Mouse (Mus musculus): Measurements from ENCODE around the gene Ifi35. TPM values are rescaled to one million over a fixed set of nuclear protein-coding genes. Genes with fewer than 3 reads are reported as not detected.

Ifi35 gene
- polyA plus RNA-seq, 1 experiment from 2014 or later: 26.3 TPM

Small RNA genes lying within 50 kb of the gene (microRNA-seq; reads per million reads assigned to microRNA genes)
- gene Mir6929: not detected

Other genes starting within 250 kb of the Ifi35 start
- gene Ezh1, start 221.9 kb upstream of the Ifi35 start, polyA plus RNA-seq (2015; fragmentation: Nextera tagmentation; extraction: Ambion mirVana): 18.5 and 21.8 TPM in 2 replicates
- 95.8 and 106 TPM in 2 replicates for gene Ramp2, start 202.4 kb upstream of the Ifi35 start, polyA plus RNA-seq (2015; fragmentation: Nextera tagmentation; extraction: Ambion mirVana)
- gene Vps25, start 194.7 kb upstream of the Ifi35 start, polyA plus RNA-seq (2015; fragmentation: Nextera tagmentation; extraction: Ambion mirVana): 133 and 141 TPM in 2 replicates
- 23.5 and 28.0 TPM in 2 replicates for gene Wnk4, start 187.8 kb upstream of the Ifi35 start, polyA plus RNA-seq (2015; fragmentation: Nextera tagmentation; extraction: Ambion mirVana)
- gene Cntd1, start 169.4 kb upstream of the Ifi35 start, polyA plus RNA-seq (2015; fragmentation: Nextera tagmentation; extraction: Ambion mirVana): 0.70 and 1.2 TPM in 2 replicates
- gene Coa3, start 169.3 kb upstream of the Ifi35 start, polyA plus RNA-seq (2015; fragmentation: Nextera tagmentation; extraction: Ambion mirVana): 194 and 197 TPM in 2 replicates
- gene Becn1, start 146.1 kb upstream of the Ifi35 start, polyA plus RNA-seq (2015; fragmentation: Nextera tagmentation; extraction: Ambion mirVana): 143 and 147 TPM in 2 replicates
- gene Psme3, start 132.2 kb upstream of the Ifi35 start, polyA plus RNA-seq (2015; fragmentation: Nextera tagmentation; extraction: Ambion mirVana): 98.2 and 107 TPM in 2 replicates
- gene Aoc2, start 123.3 kb upstream of the Ifi35 start, polyA plus RNA-seq (2015; fragmentation: Nextera tagmentation; extraction: Ambion mirVana): 0.97 and 1.4 TPM in 2 replicates
- gene Aoc3, start 117.8 kb upstream of the Ifi35 start, polyA plus RNA-seq (2015; fragmentation: Nextera tagmentation; extraction: Ambion mirVana): 3.5 TPM in 2 replicates
- 0.09 and 0.15 TPM in 2 replicates for gene G6pc, start 80.8 kb upstream of the Ifi35 start, polyA plus RNA-seq (2015; fragmentation: Nextera tagmentation; extraction: Ambion mirVana)
- gene Aarsd1, start 30.8 kb upstream of the Ifi35 start, polyA plus RNA-seq (2015; fragmentation: Nextera tagmentation; extraction: Ambion mirVana): 57.6 and 58.0 TPM in 2 replicates
- gene Gm27029, start 23.6 kb upstream of the Ifi35 start, polyA plus RNA-seq (2015; fragmentation: Nextera tagmentation; extraction: Ambion mirVana): 7.5 and 10.8 TPM in 2 replicates
- gene Rundc1, start 23.3 kb upstream of the Ifi35 start, polyA plus RNA-seq (2015; fragmentation: Nextera tagmentation; extraction: Ambion mirVana): 17.6 and 19.0 TPM in 2 replicates
- gene Ptges3l, start 23.1 kb upstream of the Ifi35 start, polyA plus RNA-seq (2015; fragmentation: Nextera tagmentation; extraction: Ambion mirVana): 16.3 and 26.9 TPM in 2 replicates
- 241 and 276 TPM in 2 replicates for gene Rpl27, start 6.1 kb upstream of the Ifi35 start, polyA plus RNA-seq (2015; fragmentation: Nextera tagmentation; extraction: Ambion mirVana)
- gene Rnd2, start 16.6 kb downstream of the Ifi35 start, polyA plus RNA-seq (2015; fragmentation: Nextera tagmentation; extraction: Ambion mirVana): 10.7 and 11.9 TPM in 2 replicates
- gene Vat1, start 17.8 kb downstream of the Ifi35 start, polyA plus RNA-seq (2015; fragmentation: Nextera tagmentation; extraction: Ambion mirVana): 67.1 and 73.8 TPM in 2 replicates
- gene Brca1, start 103.5 kb downstream of the Ifi35 start, polyA plus RNA-seq (2015; fragmentation: Nextera tagmentation; extraction: Ambion mirVana): 8.3 and 9.2 TPM in 2 replicates
- 68.7 and 78.4 TPM in 2 replicates for gene Nbr1, start 103.7 kb downstream of the Ifi35 start, polyA plus RNA-seq (2015; fragmentation: Nextera tagmentation; extraction: Ambion mirVana)
- gene Tmem106a, start 133.8 kb downstream of the Ifi35 start, polyA plus RNA-seq (2015; fragmentation: Nextera tagmentation; extraction: Ambion mirVana): 10.3 and 12.4 TPM in 2 replicates
- not detected in 2 replicates for gene Gm11634, start 150.8 kb downstream of the Ifi35 start, polyA plus RNA-seq (2015; fragmentation: Nextera tagmentation; extraction: Ambion mirVana)
- 39.6 and 40.8 TPM in 2 replicates for gene Rdm1, start 178.8 kb downstream of the Ifi35 start, polyA plus RNA-seq (2015; fragmentation: Nextera tagmentation; extraction: Ambion mirVana)
- gene Arl4d, start 217.1 kb downstream of the Ifi35 start, polyA plus RNA-seq (2015; fragmentation: Nextera tagmentation; extraction: Ambion mirVana): 8.2 and 8.5 TPM in 2 replicates

Measured in stomach, embryonic 16.5 days (tissue).